In genomic region chr2:25914201-25914600, GRCm38 (mm10) we compare ENCODE assay signal across 13 mouse cellular contexts. TPM values are rescaled to one million over a fixed set of nuclear protein-coding genes. Genes with fewer than 3 reads are reported as not detected.
DNase-seq lines count a peak whose midpoint lies in the region.
"Had no signal": no experiment of that assay in that cellular context is flagged by ENCODE, and none has a peak within 500 bp of the region (broad histone marks: within the 10 kb centered on the region; RNA-seq: fewer than 3 reads in every experiment).

No protein-coding gene starts in this region.

- intact Hi-C loops in left cerebral cortex, postnatal 4 days (cut with DNase I): no loop called here

- DNase-seq in adrenal gland, postnatal 14 days: peak; percentile 40
- no peak for DNase-seq in adrenal gland, adult 8-10 months
- peak; percentile 49 to 56 for DNase-seq in left cerebral cortex, adult 18-20 months (ENCODE audit: low spot score in 2 of 2)
- no peak for DNase-seq in left cerebral cortex, postnatal 4 days
- DNase-seq in right cerebral cortex, postnatal 25 days: peak; percentile 12
- DNase-seq in right cerebral cortex, postnatal 10 days (ENCODE audit: low spot score in 2 of 2): no peak
- no peak for DNase-seq in spleen, adult 18-20 months
- no peak for DNase-seq in embryo, embryonic 11 days
- DNase-seq: cerebellum, adult 11-12 months; gastrocnemius, postnatal 25 days; lung, embryonic 14.5 days had no signal

RNA-seq across cellular contexts. Expression of gene Kcnt1, which starts 50.7 kb away (rescaled TPM):
- 4.9 and 6.4 TPM in 2 replicates for total RNA-seq in adrenal gland, postnatal 14 days (2021)
- 10 to 100 TPM in 2 of 4 experiments, 1 to 10 TPM in 2; 1.8 to 12.1 (median 8.0) TPM for total RNA-seq in adrenal gland, adult 8-10 months (2022)
- 100 to 1,000 TPM; 118 to 130 TPM for total RNA-seq in left cerebral cortex, adult 18-20 months (2021)
- total RNA-seq in left cerebral cortex, postnatal 4 days (2021): 10 to 100 TPM; 62.7 to 81.2 TPM
- total RNA-seq: common myeloid progenitor, adult 5-6 weeks; hematopoietic stem cell, adult 5-6 weeks had no signal

Comparison
In these comparisons a context has a peak if more than half of its experiments do, and no peak if none do; other contexts are left out.
1. DNase-seq: peak in adrenal gland, postnatal 14 days (single experiment), left cerebral cortex, adult 18-20 months (2 of 2) and right cerebral cortex, postnatal 25 days (single experiment); none in adrenal gland, adult 8-10 months (single experiment), left cerebral cortex, postnatal 4 days (single experiment), right cerebral cortex, postnatal 10 days (0 of 2), spleen, adult 18-20 months (0 of 2) and embryo, embryonic 11 days (single experiment).